Comparison of ENCODE assay signal across 35 mouse cellular contexts in genomic region chr13:45854531-45854930, GRCm38 (mm10).
"Had no signal": no experiment of that assay in that cellular context is flagged by ENCODE, and none has a peak within 500 bp of the region (broad histone marks: within the 10 kb centered on the region; RNA-seq: fewer than 3 reads in every experiment).

No protein-coding gene starts in this region.

- H3K9me3 ChIP-seq: heart, embryonic 10.5 days; heart, embryonic 12.5 days; heart, embryonic 13.5 days; heart, embryonic 15.5 days; hindbrain, embryonic 10.5 days; hindbrain, embryonic 12.5 days; hindbrain, embryonic 13.5 days; hindbrain, embryonic 15.5 days; intestine, embryonic 15.5 days; kidney, embryonic 15.5 days had no signal

- DNase-seq: heart, postnatal 10 days; heart, postnatal 14 days; heart, postnatal 36 days; heart, postnatal 4 days; kidney, adult 11 months; kidney, adult 18-20 months; kidney, adult 2 months; kidney, adult 8-10 months; kidney, postnatal 10 days; kidney, postnatal 14 days; kidney, postnatal 25 days; kidney, postnatal 36 days; kidney, postnatal 4 days; layer of hippocampus, adult 9-11 months; layer of hippocampus, postnatal 36 days had no signal

- H3K4me3 ChIP-seq: heart, embryonic 10.5 days; heart, embryonic 12.5 days; heart, embryonic 13.5 days; heart, embryonic 15.5 days; hindbrain, embryonic 10.5 days; hindbrain, embryonic 12.5 days; hindbrain, embryonic 13.5 days; hindbrain, embryonic 15.5 days; intestine, embryonic 15.5 days; kidney, embryonic 15.5 days; layer of hippocampus, adult 2 months; left cerebral cortex, adult 2 months had no signal

- H3K4me2 ChIP-seq: heart, embryonic 11.5 days; heart, embryonic 12.5 days; heart, embryonic 13.5 days; heart, embryonic 15.5 days; hindbrain, embryonic 12.5 days; hindbrain, embryonic 13.5 days; hindbrain, embryonic 14.5 days; hindbrain, embryonic 15.5 days; intestine, embryonic 15.5 days; kidney, embryonic 15.5 days had no signal

- H3K27me3 ChIP-seq: heart, embryonic 12.5 days; heart, embryonic 13.5 days; heart, embryonic 15.5 days; hindbrain, embryonic 12.5 days; hindbrain, embryonic 13.5 days; hindbrain, embryonic 15.5 days; intestine, embryonic 15.5 days; kidney, embryonic 15.5 days had no signal

- H3K36me3 ChIP-seq: heart, embryonic 10.5 days; heart, embryonic 12.5 days; heart, embryonic 13.5 days; heart, embryonic 15.5 days; hindbrain, embryonic 10.5 days; hindbrain, embryonic 12.5 days; hindbrain, embryonic 13.5 days; hindbrain, embryonic 15.5 days; intestine, embryonic 15.5 days; kidney, embryonic 15.5 days had no signal

- H3K27ac ChIP-seq: heart, embryonic 13.5 days; heart, embryonic 15.5 days; hindbrain, embryonic 10.5 days; hindbrain, embryonic 12.5 days; hindbrain, embryonic 13.5 days; hindbrain, embryonic 14.5 days; hindbrain, embryonic 15.5 days; hindbrain, postnatal 0 days; intestine, embryonic 15.5 days; kidney, embryonic 15.5 days; kidney, postnatal 0 days; layer of hippocampus, adult 2 months; left cerebral cortex, adult 2 months had no signal

- H3K9ac ChIP-seq: heart, embryonic 12.5 days; heart, embryonic 13.5 days; heart, embryonic 15.5 days; hindbrain, embryonic 12.5 days; hindbrain, embryonic 13.5 days; hindbrain, embryonic 14.5 days; hindbrain, embryonic 15.5 days; intestine, embryonic 15.5 days; kidney, embryonic 15.5 days had no signal

- H3K4me1 ChIP-seq: kidney, embryonic 15.5 days had no signal

- ATAC-seq: hindbrain, embryonic 16.5 days; hindbrain, postnatal 0 days; inflammation-experienced regulatory T-cells, adult 6 months; intestine, embryonic 15.5 days; intestine, embryonic 16.5 days; intestine, postnatal 0 days had no signal
